Mouse (Mus musculus): ENCODE measurements around the gene Smtn.

- no peak for TF ChIP-seq EP300 (optimal IDR thresholded peaks at IDR 0.05)
- no peak for TF ChIP-seq CTCF (IDR thresholded peaks at IDR 0.05; ENCODE audit: low read depth)
Measured at GRCm38 (mm10) chr11:3588036-3588672, 47.7 kb upstream of the Smtn start.

All from stomach, postnatal 0 days (tissue).